Mouse (Mus musculus) myocyte (in vitro differentiated cells): ENCODE measurements around the gene Map4k3. TPM values are rescaled to one million over a fixed set of nuclear protein-coding genes. Genes with fewer than 3 reads are reported as not detected.

Experiments
- H3K27me3 ChIP-seq: one replicate; pipeline ENCODE4 v1.6.1; 2011; ENCODE audit not compliant: control insufficient read depth, insufficient read depth, insufficient read length
- H3K36me3 ChIP-seq: one replicate; pipeline ENCODE4 v1.6.1; 2011; ENCODE audit not compliant: control insufficient read depth, insufficient read depth
- H3K4me2 ChIP-seq: one replicate; pipeline ENCODE4 v1.6.1; 2011; ENCODE audit warnings: low read depth, control low read depth
- H3K4me3 ChIP-seq: one replicate; pipeline ENCODE4 v1.5.1; 2011; ENCODE audit warnings: mild to moderate bottlenecking, control low read depth, moderate library complexity
- H3K79me2 ChIP-seq: one replicate; pipeline ENCODE4 v1.6.1; 2011; ENCODE audit not compliant: control insufficient read depth, insufficient read depth
- H3ac ChIP-seq: one replicate; pipeline ENCODE4 v1.6.1; 2011; ENCODE audit not compliant: control insufficient read depth, insufficient read length
- CEBPB ChIP-seq: IDR thresholded peaks from 2 replicates; pipeline ENCODE4 v1.6.1; 2011; ENCODE audit warnings: mild to moderate bottlenecking, moderate library complexity; ENCODE audit not compliant: poor library complexity, insufficient read depth, severe bottlenecking
- E2F4 ChIP-seq: IDR thresholded peaks from one replicate; pipeline ENCODE4 v1.6.1; 2011; ENCODE audit warnings: mild to moderate bottlenecking, control low read depth, moderate library complexity; ENCODE audit not compliant: insufficient read depth
- MAX ChIP-seq: IDR thresholded peaks from one replicate; pipeline ENCODE4 v1.6.1; 2011; ENCODE audit warnings: low read depth, mild to moderate bottlenecking, control low read depth
- MYOD1 ChIP-seq, 3 experiments: IDR thresholded peaks; one replicate each; pipeline ENCODE4 v1.6.1; 2011; ENCODE audit warnings: control low read depth in 2 of 3, low read depth in 2 of 3, mild to moderate bottlenecking in 2 of 3, moderate library complexity in 1 of 3; ENCODE audit not compliant: insufficient read length in 2 of 3, control insufficient read depth in 1 of 3
- MYOG ChIP-seq, 3 experiments: IDR thresholded peaks; one replicate each; pipeline ENCODE4 v1.6.1; 2011; ENCODE audit warnings: control low read depth in 2 of 3, low read depth in 2 of 3, mild to moderate bottlenecking in 2 of 3; ENCODE audit not compliant: insufficient read length in 2 of 3, control insufficient read depth in 1 of 3, insufficient read depth in 1 of 3
- POLR2A ChIP-seq: IDR thresholded peaks from one replicate; pipeline ENCODE4 v1.6.1; 2011; ENCODE audit warnings: low read depth, mild to moderate bottlenecking, control low read depth, moderate library complexity; ENCODE audit not compliant: insufficient read length
- POLR2AphosphoS2 ChIP-seq: IDR thresholded peaks from one replicate; pipeline ENCODE4 v1.6.1; 2011; ENCODE audit warnings: low read depth, control low read depth; ENCODE audit not compliant: insufficient read length
- REST ChIP-seq: IDR thresholded peaks from one replicate; pipeline ENCODE4 v1.6.1; 2011; ENCODE audit warnings: mild to moderate bottlenecking, control low read depth, moderate library complexity; ENCODE audit not compliant: insufficient read depth, insufficient read length
- SRF ChIP-seq: IDR thresholded peaks from one replicate; pipeline ENCODE4 v1.6.1; 2011; ENCODE audit warnings: low read depth; ENCODE audit not compliant: control insufficient read depth, insufficient read length
- TCF12 ChIP-seq: IDR thresholded peaks from one replicate; pipeline ENCODE4 v1.6.1; 2011; ENCODE audit warnings: mild to moderate bottlenecking, control low read depth; ENCODE audit not compliant: poor library complexity, insufficient read depth, severe bottlenecking
- TCF3 ChIP-seq: IDR thresholded peaks from one replicate; pipeline ENCODE4 v1.6.1; 2011; ENCODE audit warnings: low read depth, control low read depth; ENCODE audit not compliant: insufficient read length
- USF1 ChIP-seq: IDR thresholded peaks from one replicate; pipeline ENCODE4 v1.6.1; 2011; ENCODE audit warnings: low read depth, mild to moderate bottlenecking, control low read depth, moderate library complexity
- polyA plus RNA-seq: library from polyadenylated mRNA; unstranded; fragments of >200 nt; fragmentation: generic; extraction: Trizol; gene quantifications from one replicate; pipeline ENCODE4 v1.2.1, GENCODE M21; 2012; ENCODE audit warnings: missing spikeins

Gene Map4k3
- polyA plus RNA-seq, 1 experiment, result 2.8 TPM

GRCm38 (mm10) chr17:80676859-80677535 is 51.3 kb downstream of the Map4k3 start:
- Histone ChIP-seq H3K27me3 (no peaks in the 10 kb centered on the region), H3K79me2 (no peaks in the 10 kb centered on the region), H3K4me3 (no peak overlapping the region), H3ac (no peak overlapping the region), H3K36me3 (no peaks in the 10 kb centered on the region), H3K4me2 (no peak overlapping the region)
- TF ChIP-seq MYOD1 (IDR thresholded peaks at IDR 0.05; ENCODE audit: control insufficient read depth in 1 of 3, insufficient read length in 2 of 3, low read depth in 2 of 3), result no peak
- TF ChIP-seq TCF12, result no peak
- TF ChIP-seq TCF3, result no peak
- no peak for TF ChIP-seq SRF
- no peak for TF ChIP-seq MAX
- TF ChIP-seq USF1, result no peak
- TF ChIP-seq REST, result no peak
- no peak for TF ChIP-seq POLR2A
- no peak for TF ChIP-seq POLR2AphosphoS2
- TF ChIP-seq CEBPB, result no peak
- no peak for TF ChIP-seq E2F4
- no peak for TF ChIP-seq MYOG (IDR thresholded peaks at IDR 0.05; ENCODE audit: control insufficient read depth in 1 of 3, insufficient read depth in 1 of 3, insufficient read length in 2 of 3, low read depth in 2 of 3)

- TF ChIP-seq REST (no peak), TCF12 (no peak), MYOD1 (IDR thresholded peaks at IDR 0.05; ENCODE audit: control insufficient read depth in 1 of 3, insufficient read length in 2 of 3, low read depth in 2 of 3) (no peak), SRF (no peak), POLR2AphosphoS2 (no peak), E2F4 (no peak), MYOG (IDR thresholded peaks at IDR 0.05; ENCODE audit: control insufficient read depth in 1 of 3, insufficient read depth in 1 of 3, insufficient read length in 2 of 3, low read depth in 2 of 3) (no peak), CEBPB (no peak), POLR2A (no peak), MAX (no peak)
- Histone ChIP-seq H3K4me3 (no peak overlapping the region), H3ac (no peak overlapping the region), H3K36me3 (no peaks in the 10 kb centered on the region), H3K27me3 (no peaks in the 10 kb centered on the region), H3K4me2 (no peak overlapping the region), H3K79me2 (no peaks in the 10 kb centered on the region)
These were observed 52.1 kb downstream of the Map4k3 start for GRCm38 (mm10) chr17:80676211-80676610.

GRCm38 (mm10) chr17:80670395-80670794 is 57.9 kb downstream of the Map4k3 start:
- no peaks in the 10 kb centered on the region for H3K27me3 ChIP-seq
- H3K79me2 ChIP-seq, result peaks cover 4% of the 10 kb centered on the region
- H3K4me2 ChIP-seq, result no peak overlapping the region
- no peaks in the 10 kb centered on the region for H3K36me3 ChIP-seq
- H3ac ChIP-seq, result no peak overlapping the region
- no peak overlapping the region for H3K4me3 ChIP-seq
- TF ChIP-seq TCF12 (no peak), MAX (no peak), MYOD1 (IDR thresholded peaks at IDR 0.05; ENCODE audit: control insufficient read depth in 1 of 3, insufficient read length in 2 of 3, low read depth in 2 of 3) (no peak), POLR2AphosphoS2 (no peak), MYOG (IDR thresholded peaks at IDR 0.05; ENCODE audit: control insufficient read depth in 1 of 3, insufficient read depth in 1 of 3, insufficient read length in 2 of 3, low read depth in 2 of 3) (no peak), SRF (no peak), POLR2A (no peak), REST (no peak), CEBPB (no peak), USF1 (no peak), TCF3 (no peak), E2F4 (no peak)

- TF ChIP-seq POLR2AphosphoS2 (no peak), SRF (no peak), USF1 (no peak), POLR2A (no peak), CEBPB (no peak), REST (no peak), MYOD1 (IDR thresholded peaks at IDR 0.05; ENCODE audit: control insufficient read depth in 1 of 3, insufficient read length in 2 of 3, low read depth in 2 of 3) (no peak), TCF12 (no peak), MYOG (IDR thresholded peaks at IDR 0.05; ENCODE audit: control insufficient read depth in 1 of 3, insufficient read depth in 1 of 3, insufficient read length in 2 of 3, low read depth in 2 of 3) (no peak), MAX (no peak), E2F4 (no peak), TCF3 (no peak)
- no peak overlapping the region for H3K4me2 ChIP-seq
- H3ac ChIP-seq, result no peak overlapping the region
- H3K79me2 ChIP-seq, result peaks cover 4% of the 10 kb centered on the region
- no peak overlapping the region for H3K4me3 ChIP-seq
- H3K36me3 ChIP-seq, result no peaks in the 10 kb centered on the region
- no peaks in the 10 kb centered on the region for H3K27me3 ChIP-seq
These were observed 64.7 kb downstream of the Map4k3 start for GRCm38 (mm10) chr17:80663623-80664022.
